Mouse (Mus musculus) mouse trophoblast stem cell (cell line): ENCODE measurements around the gene Pygo2.
"Not testable (repeated sequence)": the region's sequence is repeated elsewhere in the genome, so short reads cannot be mapped to it uniquely, and the experiment has no call there.

Experiments used
- in situ Hi-C, 2 experiments: fragments of 300-500 bp; cut with MseI, MboI; formaldehyde crosslinking; loops; 2 replicates in 1 of 2; 3 replicates in 1 of 2; pipeline ENCODE4 v1.15.1; 2025

The Pygo2 gene

GRCm38 (mm10) chr3:89420421-89420820, 9.6 kb upstream of the Pygo2 start:
- in situ Hi-C loops: no loop called here

DNA sequence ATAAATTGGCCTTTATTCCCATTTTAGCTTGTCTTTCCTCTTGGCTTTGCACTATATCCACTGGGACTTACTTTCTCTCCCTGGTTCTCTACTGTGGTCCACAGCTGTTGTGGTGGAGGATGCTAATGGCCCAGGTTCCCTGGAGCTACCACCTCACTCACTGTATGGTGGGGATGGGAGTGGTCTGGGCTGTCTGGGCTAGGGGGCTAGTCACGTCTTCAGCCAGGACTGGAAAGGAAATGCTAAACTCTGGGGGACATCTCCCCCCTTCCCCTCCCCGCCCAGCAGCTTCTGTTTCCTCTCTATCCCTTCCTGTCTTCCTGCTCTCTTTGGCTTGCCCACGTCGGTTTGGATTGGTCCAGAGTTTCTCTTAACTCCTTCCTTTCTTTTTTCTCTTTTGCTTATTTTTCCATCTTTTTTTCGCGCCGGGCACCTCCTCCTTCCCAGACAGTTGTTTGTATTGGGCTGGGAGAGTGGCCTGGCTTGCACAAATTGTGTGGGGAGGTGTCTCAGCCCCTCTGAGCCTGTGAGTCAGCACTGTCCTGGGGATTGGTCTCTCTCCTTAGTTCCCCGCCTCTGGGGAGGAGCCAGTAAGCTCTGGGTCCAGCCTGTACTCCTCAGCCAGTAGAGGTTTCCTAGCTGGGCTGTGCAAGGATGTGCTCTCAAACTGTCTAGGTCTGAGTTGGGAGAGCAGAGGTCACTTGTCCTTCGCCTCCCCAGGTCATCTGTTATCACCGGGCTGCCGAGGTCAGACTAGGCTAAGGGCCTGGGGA, 8.8 kb upstream of the Pygo2 start:
- in situ Hi-C loops: no loop called here

- in situ Hi-C loops: no loop called here
Observed at GRCm38 (mm10) chr3:89421810-89422473, 8.1 kb upstream of the Pygo2 start.

GRCm38 (mm10) chr3:89422556-89423205, 7.3 kb upstream of the Pygo2 start:
- in situ Hi-C loops: no loop called here

DNA sequence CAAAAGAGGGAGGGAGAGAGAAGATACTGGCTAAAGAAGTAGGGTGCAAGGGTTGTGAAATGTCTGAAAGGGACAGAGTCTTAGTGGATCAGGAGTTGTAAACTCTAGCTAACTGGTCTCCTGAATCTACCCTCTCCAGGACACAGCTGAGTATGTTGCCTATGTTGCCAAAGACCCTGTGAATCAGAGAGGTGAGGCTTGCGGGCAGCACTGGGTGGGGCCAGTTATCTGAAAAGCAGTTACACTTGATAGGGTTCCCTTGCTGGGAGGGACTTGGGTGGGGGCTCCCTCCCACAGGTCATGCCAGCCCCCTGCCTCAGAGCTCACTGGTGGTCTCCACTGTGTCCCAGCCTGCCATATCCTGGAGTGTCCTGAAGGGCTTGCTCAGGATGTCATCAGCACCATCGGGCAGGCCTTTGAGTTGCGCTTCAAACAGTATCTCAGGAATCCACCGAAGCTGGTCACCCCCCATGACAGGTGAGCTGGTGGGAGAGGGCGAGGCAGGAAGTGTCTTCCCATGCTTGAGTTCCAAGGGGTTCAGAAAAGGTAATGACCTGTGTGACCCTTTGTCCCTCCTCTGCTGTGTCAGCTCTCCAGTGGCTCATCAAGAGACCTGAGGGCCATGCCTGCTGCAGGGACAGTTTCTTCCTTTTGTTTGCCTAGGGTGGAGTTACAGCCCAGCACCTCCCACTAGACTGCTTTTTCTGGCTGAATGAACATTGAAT, 5.4 kb upstream of the Pygo2 start:
- in situ Hi-C loops: no loop called here

- in situ Hi-C loops: no loop called here
Observed at GRCm38 (mm10) chr3:89425141-89425525, 4.9 kb upstream of the Pygo2 start.

GRCm38 (mm10) chr3:89425876-89426275, 4.1 kb upstream of the Pygo2 start:
- in situ Hi-C loops: no loop called here

GRCm38 (mm10) chr3:89429021-89429420, 993 bp upstream of the Pygo2 start:
- in situ Hi-C loops: not testable (repeated sequence)

- in situ Hi-C loops: no loop called here
Observed at GRCm38 (mm10) chr3:89432606-89433005, 2.6 kb downstream of the Pygo2 start.

GRCm38 (mm10) chr3:89434532-89434931, 4.5 kb downstream of the Pygo2 start:
- in situ Hi-C loops: no loop called here

DNA sequence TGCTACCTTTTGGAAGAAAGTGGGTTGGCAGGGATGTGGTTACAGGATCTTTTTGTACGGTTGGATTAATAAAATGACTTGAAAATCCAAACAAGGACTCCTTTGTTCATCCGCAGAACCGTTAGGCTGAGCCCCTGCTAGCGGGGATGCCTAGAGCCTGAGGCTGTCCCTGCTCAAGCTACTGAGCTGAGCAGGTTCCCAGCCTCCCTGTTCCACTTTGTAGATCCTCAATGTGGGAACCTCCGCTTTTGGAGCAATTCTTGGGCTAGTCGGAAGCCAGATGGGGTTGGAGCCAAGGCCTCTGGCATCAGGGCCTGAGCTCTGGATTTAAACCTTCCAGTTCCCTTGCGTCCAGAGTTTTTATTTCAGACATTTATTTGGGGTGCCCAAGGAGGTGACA, 5.0 kb downstream of the Pygo2 start:
- in situ Hi-C loops: no loop called here

DNA sequence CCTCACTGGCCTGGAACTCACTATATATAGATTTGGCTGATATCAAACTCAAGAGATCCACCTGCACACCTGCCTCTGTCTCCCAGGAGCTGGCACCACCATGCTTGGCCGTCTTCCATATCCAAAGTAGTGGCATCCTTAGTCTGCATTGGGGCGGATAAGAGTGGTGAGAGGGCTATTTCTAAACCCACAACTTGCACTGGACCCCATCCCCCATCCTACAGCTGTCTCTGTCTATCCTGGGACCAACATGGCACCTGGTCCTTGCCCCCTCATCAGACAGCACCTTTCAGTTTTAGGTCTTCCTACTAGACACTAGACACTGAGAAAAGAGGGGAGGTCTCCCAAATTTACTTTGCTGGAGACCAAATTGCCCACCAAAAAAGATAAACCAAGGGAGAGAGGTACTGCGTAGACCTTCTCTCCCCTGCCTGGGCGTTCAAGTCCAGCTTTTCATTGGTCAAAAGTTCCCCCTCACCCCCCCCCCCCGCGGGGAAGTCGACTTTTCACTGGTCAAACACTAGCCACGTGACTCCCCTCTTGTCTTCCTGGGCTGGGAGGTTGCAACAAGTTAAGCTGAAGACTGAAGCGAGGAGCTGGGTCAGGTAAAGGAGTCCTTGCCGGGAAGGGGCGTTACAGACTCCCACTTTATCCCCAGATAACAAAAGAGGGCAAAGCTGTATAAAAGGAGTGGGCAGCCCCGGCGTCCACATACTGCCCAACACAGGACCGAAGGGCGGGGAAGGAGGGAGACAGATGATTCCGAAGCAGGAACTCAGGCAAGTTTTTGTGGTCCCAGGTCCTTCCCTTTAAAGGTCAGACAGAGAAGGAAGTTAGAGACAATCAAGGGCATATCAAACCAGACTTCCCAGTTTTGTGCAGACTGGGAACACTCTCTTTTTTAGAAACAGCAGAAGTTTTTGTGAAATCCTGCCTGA, 6.4 kb downstream of the Pygo2 start, which contains the start of gene Pbxip1:
TSS of gene Pbxip1 (plus strand) at position 531 of the 938 bp plus-strand sequence.
- in situ Hi-C loops: no loop called here

DNA sequence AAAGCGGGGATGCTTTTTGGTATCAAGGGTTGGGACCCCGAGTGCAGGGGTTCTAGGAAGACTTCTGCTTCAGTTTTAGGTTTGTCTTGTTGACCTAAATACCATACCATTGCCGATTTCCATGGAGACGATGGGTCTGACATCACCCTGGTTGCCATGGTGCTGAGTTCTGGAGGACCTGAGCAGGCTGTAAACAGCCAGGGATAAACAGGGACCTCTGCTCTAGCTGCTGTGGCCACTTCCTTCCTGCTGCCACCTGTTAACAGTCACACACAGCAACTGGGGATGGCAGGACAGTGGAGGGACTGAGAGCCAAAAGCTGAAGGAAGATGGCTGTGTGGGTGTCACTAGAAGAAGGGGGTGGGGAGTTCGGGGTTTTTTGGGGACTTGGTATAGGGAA, 7.3 kb downstream of the Pygo2 start:
- in situ Hi-C loops: no loop called here

DNA sequence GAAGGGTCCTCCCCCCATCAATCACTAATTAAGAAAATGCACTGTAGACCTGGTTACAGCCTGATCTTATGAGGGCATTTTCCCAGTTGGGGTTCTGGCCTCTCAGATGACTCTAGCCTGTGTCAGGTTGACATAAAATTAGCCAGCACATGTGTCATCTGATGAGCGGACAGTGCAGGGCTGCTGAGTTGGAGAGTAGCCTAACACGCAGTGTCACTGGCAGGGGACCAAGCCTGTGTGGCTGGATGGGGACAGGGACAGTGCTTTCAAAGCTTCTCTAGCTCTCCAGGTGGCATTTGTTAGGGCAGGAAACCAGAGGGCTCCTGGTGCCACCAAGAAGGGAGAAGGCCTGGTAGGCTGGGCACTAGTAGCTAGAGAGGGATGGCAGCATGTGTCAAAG, 10.7 kb downstream of the Pygo2 start:
- in situ Hi-C loops: no loop called here

DNA sequence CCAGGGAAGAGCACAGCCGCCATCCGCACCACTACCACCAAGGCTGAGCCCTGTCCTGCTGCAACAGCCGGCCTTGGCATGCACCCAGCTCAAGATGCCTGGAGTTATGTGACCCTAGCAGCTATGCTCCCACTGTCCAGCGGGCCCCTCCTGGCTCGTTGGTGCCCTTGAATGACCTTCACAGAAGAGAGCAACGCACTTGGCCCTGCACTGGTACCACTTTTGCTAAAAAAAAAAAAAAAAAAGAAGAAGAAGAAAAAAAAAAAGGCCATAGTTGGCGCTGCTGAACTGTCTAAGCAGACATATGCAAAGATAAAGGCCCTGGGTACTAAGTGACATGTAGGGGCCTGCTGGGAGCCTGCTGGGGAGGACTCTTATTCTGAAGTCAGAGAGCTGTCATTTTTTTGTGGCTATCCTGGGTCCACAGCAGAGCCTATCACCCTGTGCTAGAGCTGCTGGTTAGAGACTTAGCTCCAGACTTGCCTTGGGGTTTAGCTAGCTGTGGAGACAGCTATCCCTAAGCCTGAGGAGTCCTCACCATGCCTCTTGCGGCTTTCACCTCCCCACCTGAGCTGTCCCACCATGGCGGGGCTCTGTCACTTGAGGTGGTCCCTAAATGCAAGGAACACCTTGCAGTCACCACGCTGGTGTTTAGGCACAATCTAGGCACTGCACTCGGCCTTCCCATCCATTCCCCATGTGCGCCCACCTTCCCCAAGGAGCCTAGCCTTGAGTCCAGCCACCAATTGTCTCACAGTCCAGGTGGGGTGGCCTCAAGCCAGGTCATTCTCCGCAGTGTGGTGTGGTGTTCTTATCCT, 18.9 kb downstream of the Pygo2 start:
- in situ Hi-C loops: no loop called here

DNA sequence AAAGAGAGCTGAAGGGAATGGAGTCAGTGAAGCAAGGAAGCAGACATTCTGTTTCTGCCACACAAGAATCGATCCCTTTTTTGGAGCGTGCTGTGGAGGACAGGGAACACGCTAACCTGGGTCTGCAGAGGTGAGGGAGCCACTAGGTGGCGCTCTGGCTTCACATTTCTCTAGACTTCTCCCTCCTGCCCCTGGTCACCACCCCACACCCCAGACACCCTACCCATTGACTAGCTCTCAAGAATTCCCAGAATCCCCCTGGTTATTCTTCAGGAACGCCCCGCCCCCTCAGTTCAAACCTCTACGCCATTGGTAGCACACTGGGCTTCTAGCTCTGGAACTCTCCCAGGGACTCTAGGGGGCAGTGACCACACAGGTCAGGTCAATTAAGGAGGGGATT, 19.5 kb downstream of the Pygo2 start:
- in situ Hi-C loops: no loop called here

- in situ Hi-C loops: loop anchor here in 1 of 2 experiments (5.0 kb wide), 1 partner anchor 35 kb away; no protein-coding TSS in a partner anchor
Observed at GRCm38 (mm10) chr3:89451916-89452315, 21.9 kb downstream of the Pygo2 start.

DNA sequence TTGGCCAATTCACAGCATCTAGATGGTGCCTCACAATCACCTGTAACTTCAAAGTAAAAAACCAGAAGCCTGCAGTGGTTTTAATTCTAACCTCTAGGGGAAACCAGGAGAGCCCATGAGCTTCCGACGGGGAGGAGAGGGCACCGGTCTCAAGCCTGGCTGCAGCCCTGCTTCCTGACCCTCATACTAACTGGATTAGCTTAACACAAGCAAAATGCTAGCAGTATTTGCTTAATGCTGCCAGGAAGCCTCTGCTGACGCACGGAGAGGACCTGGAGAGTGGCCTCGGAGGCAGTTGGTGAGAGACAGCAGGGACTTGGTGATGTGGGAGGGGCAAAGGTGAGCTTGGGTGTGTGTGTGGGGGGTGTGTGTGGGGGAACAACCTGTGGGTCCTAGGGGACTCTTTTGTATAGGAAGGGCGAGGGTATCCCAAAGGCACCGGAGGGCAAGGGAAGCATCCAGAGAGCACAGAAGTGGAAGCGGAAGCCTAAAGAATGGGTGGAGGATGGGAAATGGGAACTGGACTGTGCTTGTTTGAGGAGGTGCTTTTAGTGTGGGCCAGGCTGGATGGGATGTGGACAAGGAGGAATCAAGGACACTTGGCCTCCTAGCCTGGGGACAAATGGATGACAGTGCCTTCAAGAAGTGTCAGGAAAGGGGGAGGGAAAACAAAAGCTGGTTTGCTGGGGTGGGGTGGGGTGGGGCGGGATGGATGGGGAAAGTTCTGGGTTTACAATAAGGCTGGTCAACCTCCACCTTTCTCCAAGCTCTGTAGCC, 24.6 kb downstream of the Pygo2 start, which contains the start of gene Pmvk:
TSS of gene Pmvk (plus strand) at position 141 of the 777 bp plus-strand sequence.
- in situ Hi-C loops: loop anchor here (5.0 kb wide), 2 partner anchors 33 to 38 kb away; no protein-coding TSS in a partner anchor

DNA sequence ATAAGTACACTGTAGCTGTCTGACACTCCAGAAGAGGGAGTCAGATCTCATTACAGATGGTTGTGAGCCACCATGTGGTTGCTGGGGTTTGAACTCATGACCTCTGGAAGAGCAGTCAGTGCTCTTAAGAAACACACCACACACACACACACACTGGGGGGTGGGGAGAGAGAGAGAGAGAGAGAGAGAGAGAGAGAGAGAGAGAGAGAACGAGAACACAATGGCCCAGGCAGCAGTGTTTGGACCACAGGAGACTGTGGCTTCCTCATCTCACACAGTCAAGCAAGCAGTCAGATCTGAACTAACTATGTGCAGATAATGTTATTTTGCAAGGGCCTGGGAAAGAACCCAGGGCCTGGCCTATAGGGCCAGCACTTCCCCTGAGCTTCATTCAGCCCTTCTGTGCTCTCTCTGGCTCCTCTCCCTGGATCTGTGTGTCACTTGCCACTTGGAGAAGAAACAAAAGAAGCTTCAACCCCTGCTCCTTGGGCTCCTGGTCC, 25.8 kb downstream of the Pygo2 start:
- in situ Hi-C loops: loop anchor here in 1 of 2 experiments (5.0 kb wide), 1 partner anchor 36 kb away; no protein-coding TSS in a partner anchor
